Mouse (Mus musculus) liver, adult (tissue): ENCODE measurements around the gene Rps16.

Source experiments
- GATA4 ChIP-seq: IDR thresholded peaks from 2 replicates; pipeline ENCODE4 v1.6.1; 2014; ENCODE audit warnings: mild to moderate bottlenecking, low read length; ENCODE audit not compliant: insufficient replicate concordance

The Rps16 gene

DNA sequence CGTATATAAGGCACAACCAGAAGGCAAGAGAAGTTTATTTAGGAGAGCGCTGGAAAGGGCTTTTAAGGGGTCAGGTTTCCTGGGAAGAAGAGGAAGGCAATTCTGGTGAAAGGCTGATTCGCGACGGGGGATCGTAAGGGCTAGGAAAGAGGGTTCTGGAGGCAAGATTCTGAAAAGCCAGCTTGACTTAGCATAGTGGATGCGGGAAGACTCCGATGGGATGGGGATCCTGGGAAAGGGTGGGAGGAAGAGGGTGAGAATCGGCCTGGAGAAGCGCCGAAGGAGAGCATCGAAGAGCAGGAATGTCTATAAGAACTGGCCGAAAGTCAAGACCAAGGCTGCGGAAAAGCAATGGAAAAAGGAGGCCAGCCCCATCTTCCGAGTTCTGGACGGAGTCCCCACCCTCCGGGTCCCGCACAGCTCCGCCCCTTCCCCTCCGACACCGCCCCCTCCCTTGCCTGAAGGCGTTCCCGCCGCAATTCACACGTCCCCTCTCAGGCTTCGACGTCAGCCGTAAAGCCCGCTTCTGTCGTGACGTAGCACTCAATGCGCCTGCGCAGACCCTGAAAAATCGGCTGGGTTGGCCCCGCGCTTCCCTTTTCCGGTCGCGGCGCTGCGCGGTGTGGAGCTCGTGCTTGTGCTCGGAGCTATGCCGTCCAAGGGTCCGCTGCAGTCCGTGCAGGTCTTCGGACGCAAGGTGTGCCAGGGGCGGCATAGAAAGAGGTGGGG lies at the start of gene Rps16:
Gene Rps16, plus strand, starts transcription at position 498 of the 729 bp plus-strand sequence.
- TF ChIP-seq GATA4, result no peak; the same call in 1 of the 2 replicates

DNA sequence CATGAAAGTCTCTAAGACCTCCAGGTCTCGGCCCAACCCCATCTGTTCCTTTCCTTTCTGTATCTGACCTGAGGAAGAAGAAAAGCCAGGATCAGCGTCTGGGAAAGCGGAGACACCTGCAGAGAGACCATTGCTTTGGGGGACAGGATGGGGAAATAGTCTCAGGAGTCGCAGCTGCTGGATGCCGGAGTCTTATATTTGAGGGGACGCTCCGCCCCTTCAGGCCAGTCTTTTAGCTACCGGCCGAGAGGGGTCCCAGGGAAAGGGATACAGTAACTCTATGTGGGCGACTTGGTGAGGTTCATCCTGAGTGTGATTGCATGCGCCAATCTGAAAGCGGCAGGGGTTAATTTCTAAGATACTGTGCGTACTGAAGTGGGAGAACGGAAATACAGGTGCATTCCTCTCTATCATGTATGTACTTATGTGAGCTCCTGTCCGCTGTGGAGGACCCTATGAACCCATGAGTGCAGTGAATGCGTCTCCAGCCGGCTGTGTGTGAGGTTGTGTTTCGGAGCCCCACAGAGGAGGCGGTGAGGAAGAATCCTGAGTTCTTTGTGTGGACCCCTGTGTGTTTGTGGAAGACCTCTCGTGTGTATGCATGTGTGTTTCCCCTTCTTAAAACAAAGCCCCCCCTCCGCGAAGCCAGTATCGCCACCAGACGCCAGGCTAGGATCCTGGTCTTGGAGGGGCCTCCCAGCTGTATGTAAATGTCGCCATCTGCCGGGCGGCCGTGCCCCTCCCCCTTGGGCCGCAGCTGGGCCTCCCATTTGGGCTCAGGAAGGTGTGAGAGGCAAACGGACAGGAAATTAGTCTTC lies 48.6 kb upstream of the Rps16 start, which contains the start of gene Dll3:
Gene Dll3, minus strand, starts transcription at position 623 of the 818 bp plus-strand sequence.
- no peak for TF ChIP-seq GATA4

DNA sequence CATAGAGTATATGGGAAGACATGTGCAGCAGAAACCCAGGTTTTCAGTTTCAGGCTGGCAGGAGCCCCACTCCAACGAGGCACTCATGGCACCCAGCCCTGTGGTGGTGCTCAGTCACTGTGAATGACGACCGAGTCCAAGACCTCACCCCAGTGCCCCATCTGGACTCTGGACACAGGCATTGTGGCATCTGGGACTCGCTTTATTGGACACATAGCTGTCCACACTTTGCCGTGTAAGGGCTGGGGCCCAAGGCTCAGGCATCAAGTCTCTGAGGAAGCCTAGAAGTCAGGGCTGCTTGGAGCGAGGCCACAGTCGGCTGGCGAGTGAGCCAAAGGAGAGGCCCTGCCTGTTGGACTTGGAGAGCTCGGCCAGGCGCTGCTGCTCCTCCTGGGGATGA lies 44.8 kb upstream of the Rps16 start:
- TF ChIP-seq GATA4, result no peak

DNA sequence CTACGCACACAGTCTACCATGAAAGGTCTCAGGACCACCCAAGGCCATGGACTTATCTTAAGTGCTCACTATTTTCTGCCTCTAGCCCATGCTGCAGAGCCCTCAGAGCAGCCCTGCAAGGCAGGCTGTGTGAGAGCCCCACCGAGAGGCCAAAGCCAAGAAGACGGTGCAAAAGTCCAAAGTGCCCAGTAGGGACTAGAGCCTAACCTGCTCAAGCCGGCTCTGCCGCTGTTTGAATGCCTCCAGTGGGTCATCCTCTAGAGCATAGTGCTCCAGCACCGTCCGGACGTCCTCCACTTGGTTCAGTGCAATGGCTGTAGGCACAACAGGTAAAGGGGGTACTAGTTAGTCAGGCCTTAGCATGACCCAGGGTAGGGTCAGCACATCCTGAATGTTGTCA lies 44.2 kb upstream of the Rps16 start:
- no peak for TF ChIP-seq GATA4

DNA sequence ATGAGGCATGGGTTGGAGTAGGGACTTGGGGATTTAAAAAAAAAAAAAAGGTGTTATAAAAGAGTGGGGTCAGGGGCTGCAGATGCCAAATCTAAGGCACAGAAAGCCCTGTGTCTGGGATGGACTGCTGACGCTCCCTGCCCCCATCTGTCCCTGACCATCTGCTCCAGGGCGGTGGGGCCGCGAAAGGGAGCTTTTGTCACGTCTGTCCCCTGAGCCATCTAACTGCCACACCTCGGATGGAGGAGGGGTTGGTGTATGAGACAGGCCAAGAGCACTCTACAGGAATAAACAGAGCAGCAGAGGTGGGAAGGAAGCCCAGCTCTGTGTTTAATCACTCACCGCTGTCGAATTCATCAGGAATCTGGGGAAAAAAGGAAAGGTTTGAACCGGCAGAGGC lies 40.7 kb upstream of the Rps16 start:
- TF ChIP-seq GATA4, result no peak

DNA sequence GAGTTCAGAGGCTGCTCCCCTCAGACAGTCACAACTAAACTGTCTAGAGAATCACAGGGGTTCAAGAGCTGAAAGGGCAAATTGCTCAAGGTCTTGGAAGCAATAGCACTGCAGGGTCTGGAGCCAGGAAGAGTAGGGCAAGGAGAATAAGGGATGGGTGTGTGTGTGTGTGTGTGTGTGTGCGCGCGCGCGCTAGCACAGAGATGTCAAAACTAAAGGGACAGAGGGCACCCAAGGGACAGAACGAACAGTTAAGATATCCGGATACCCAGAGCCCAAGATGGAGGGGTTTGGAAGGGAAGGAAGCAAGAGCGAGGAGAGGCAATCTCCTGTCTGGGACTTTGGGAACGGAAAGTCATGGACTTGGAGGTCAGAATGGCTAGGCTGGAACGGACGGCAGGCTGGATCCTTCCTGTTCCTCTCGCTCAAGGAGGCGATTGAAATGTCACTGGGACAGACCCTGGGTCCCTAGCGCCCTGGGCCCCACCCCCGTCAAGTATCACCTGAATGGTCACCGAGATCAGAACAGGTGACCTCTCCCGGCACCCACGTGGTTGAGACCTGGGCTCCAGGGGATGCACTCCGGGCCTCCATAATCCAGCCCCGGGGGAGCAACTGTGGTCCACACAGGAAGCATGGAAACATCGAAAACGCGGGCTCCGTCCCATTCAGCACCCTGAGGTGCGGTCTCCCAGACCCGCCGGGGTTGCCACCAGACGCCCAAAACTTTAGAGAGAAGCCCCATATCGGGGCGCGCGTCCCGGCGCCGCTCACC lies 39.1 kb upstream of the Rps16 start:
- TF ChIP-seq GATA4, result no peak

DNA sequence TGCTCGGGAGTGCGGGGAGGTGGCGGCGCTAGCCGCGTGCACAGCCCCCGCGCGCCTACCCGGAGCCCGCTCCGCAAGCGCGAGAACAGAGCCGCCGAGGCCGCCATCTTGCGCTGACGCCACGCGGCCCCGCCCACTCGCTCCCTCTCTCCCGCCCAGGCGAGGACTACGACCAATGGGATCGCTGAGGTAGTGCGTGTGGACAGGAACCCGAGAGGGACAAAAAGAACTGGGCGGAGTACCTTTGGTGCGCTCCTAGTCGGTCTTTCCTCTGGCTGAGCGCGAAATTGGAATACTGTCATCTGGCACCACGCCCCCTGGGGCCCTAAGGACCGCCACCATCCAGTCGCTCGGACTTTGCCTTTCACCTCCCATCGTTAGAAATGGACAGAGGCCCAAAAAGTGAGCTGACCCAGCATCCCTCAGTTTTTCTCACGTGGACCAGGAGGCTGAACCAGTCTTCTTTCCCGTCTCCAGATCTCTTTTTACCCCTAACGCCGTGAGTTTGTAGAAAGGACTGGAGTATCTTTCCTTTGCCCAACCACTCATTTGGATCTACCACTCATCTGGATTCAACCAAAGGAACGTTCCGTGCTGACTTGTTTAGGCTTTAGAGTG lies 38.4 kb upstream of the Rps16 start, which contains the start of gene Timm50:
Gene Timm50, minus strand, starts transcription at position 147 of the 618 bp plus-strand sequence.
- no peak; the same call in 1 of the 2 replicates for TF ChIP-seq GATA4

DNA sequence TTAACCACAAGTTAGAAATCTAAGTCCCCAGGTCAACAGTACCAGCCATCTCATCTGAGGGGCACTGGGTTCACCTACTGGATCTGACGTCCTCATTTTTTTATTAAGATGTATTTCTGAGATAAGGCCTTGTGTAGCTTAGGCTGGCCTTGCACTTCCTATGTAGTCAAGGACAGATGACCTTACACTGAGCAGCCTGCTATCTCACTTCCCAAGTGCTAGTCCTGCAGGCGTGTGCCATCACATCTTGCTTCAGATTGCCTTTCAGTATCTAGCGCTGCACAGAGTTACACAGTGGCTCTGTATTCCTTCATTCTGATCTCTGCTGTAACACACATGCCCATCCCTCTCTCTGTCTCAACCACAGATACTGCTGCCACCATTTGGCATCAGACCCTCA lies 32.4 kb upstream of the Rps16 start:
- TF ChIP-seq GATA4, result no peak

DNA sequence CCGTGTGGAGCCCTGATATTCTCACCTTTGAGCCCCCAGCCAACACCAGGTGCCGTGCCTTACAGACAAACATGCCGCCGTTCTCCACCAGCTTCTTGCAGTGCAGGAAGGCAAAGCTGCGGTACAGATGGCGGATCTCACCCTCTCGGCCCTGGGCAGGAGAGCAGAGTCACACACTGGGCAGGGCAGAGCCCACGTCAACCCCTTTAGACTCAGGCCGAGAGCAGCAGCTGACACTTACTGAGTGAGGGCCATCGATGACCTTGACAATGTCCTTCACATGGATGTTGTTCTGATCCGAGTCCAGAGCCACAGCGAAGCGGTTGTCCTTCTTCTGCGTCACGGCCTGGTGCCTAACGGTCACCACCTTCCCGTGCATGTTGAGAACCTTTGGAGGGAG lies 31.7 kb upstream of the Rps16 start:
- TF ChIP-seq GATA4, result no peak

DNA sequence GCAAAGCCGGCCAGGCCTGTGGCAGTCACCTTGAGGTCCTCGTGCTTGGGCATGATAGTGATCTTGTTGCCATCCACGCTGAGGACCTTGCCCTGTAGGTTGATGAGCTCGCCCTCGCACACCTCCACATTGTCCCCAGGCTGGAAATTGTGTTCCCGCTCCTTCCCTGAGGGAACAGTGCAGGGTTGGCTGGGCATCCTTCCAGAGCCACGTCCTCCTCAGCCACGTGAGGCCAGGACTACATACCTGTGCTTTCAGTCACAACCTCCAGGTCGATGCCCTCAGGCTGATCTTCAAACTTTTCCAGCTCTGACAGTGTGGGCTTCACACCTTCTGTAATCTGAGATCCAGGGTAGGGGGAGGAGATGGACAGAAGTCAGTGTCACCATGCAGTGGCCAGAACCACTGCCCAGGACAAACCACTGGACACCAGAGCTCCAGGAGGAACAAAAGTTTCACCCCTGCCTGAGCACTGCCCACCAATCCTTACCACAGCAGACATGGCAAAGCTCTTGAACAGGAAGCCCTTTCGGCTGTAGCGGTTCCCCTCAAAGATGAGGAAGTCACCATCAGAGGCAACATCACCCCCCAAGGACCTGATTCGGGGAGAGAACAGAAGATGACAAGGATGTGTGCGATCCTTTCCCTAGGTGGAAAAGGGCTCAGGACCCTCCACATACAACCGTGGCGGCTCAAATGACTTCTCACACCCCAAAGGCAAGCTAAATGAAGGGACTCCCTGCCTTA lies 28.3 kb upstream of the Rps16 start:
- TF ChIP-seq GATA4, result no peak

DNA sequence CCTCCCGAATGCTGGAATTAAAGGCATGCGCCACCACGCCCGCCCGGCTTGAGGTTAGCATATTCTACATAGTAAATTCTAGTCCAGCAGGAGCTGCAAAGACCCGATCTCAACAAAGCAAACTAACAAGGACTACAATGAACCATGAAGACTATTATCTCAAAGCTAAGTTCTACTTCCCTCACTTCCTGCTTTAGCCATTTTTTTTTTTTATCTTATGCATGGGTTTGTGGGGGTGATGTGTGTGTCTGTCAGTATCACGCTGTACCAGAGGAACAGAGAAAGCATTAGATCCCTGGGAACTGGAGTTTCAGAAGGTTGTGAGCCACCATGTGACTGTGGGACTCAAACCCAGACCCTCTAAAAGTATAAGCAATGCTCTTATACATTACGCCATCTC lies 25.2 kb upstream of the Rps16 start:
- no peak for TF ChIP-seq GATA4

DNA sequence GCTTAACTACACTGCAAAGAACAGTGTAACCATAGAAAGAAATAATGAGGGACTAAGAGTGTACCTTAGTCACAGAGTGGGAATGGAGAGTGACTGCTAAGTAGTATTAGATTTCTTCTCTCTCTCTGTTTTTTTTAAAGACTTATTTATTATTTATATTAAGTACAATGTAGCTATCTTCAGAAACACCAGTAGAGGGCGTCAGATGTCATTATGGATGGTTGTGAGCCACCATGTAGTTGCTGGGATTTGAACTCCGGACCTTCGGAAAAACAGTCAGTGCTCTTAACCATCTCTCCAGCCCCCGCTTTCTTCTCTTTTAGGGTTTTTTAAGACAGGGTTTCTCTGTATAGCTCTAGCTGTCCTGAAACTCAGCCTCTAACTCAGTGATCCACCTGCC lies 24.0 kb upstream of the Rps16 start:
- no peak for TF ChIP-seq GATA4

DNA sequence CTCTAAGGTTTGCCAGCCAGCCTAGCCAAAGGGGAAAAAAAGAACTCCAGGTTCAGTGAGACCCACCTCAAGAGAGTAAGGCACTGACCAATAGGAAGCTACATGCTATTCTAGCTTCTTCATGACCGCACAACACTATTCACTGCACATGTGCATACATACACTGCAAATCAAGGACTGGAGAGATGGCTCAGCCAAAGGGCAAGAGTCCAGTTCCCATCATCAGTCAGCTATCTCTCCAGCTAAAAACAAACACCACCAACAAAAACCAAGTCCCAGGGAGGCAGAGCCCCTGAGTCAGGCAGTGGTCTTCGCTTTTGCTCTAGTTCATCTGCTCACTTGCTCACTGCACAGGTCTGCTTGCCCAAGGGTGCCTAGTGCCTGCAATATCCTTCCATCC lies 22.2 kb upstream of the Rps16 start:
- TF ChIP-seq GATA4, result no peak

DNA sequence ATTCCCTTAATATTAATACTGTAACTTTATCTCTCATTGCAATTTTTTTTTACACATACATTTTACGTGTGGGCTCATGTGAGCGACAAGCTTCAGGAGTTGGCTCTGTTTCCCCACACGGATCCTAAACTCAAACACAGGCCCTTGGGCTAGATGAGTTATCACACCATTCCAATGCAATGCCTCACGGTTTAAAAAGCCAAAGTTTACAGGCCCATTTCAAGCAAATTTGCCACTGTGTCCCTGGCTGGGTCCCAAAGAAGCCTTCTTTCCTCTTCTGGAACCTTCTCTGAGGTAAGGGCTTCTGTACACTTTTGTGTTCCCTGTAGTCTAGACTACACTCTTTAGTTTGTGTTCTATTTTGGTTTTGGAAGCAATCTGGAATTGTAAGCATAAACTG lies 15.9 kb upstream of the Rps16 start:
- TF ChIP-seq GATA4, result no peak

DNA sequence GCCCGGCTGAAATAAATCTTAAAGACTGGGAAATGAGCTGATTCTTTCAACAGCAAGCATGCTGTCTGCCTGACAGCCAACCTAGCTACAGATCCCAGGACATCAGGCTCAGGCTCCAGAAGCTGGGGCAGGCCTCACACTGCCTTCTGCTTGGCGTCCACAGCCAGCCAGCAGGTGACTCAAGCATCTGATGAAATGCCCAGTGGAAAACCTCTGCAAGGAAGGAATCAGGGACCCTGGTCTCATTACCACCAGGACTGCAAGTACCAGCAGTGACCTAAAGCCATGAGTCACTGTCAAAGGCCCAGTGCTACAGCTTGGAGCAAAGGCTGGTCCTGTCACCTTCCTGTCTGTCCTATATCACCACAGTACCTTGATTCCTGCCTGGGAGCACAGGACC lies 15.0 kb upstream of the Rps16 start:
- TF ChIP-seq GATA4, result no peak
